Mouse (Mus musculus) cortical plate, adult 2 months (tissue): Measurements from ENCODE around the gene Apoc2. TPM values are rescaled to one million over a fixed set of nuclear protein-coding genes. Genes with fewer than 3 reads are reported as not detected.
A peak's percentile ranks its signal among the peaks of the same experiment; 100 is the strongest.

Experiments used
- H3K27ac ChIP-seq: fragments of 200-500 bp; 2 replicates; pipeline ENCODE4 v1.5.1; 2012; ENCODE audit warnings: low read length, control low read depth, inconsistent platforms; ENCODE audit not compliant: insufficient read depth
- H3K4me1 ChIP-seq: fragments of 200-500 bp; 2 replicates; pipeline ENCODE4 v1.6.1; 2011; ENCODE audit warnings: low read length; ENCODE audit not compliant: control insufficient read depth, insufficient read depth
- H3K4me3 ChIP-seq: fragments of 200-500 bp; 2 replicates; pipeline ENCODE4 v1.5.1; 2011; ENCODE audit warnings: mild to moderate bottlenecking, low read length, control low read depth; ENCODE audit not compliant: insufficient read depth
- CTCF ChIP-seq: fragments of 200-500 bp; IDR thresholded peaks from 2 replicates; pipeline ENCODE4 v1.5.1; 2011; ENCODE audit warnings: mild to moderate bottlenecking, control low read depth, low read length; ENCODE audit not compliant: insufficient read depth; ENCODE audit errors: extremely low read depth
- POLR2A ChIP-seq: fragments of 200-500 bp; IDR thresholded peaks from 2 replicates; pipeline ENCODE4 v1.6.1; 2011; ENCODE audit warnings: mild to moderate bottlenecking, low read length, control low read depth; ENCODE audit not compliant: insufficient read depth; ENCODE audit errors: extremely low read depth
- polyA plus RNA-seq: library from polyadenylated mRNA; depleted of rRNA; stranded (reverse); fragments of >200 nt; gene quantifications from 2 replicates; pipeline ENCODE4 v1.2.3, GENCODE M21; 2012

Gene Apoc2
- polyA plus RNA-seq, 1 experiment: not detected

DNA sequence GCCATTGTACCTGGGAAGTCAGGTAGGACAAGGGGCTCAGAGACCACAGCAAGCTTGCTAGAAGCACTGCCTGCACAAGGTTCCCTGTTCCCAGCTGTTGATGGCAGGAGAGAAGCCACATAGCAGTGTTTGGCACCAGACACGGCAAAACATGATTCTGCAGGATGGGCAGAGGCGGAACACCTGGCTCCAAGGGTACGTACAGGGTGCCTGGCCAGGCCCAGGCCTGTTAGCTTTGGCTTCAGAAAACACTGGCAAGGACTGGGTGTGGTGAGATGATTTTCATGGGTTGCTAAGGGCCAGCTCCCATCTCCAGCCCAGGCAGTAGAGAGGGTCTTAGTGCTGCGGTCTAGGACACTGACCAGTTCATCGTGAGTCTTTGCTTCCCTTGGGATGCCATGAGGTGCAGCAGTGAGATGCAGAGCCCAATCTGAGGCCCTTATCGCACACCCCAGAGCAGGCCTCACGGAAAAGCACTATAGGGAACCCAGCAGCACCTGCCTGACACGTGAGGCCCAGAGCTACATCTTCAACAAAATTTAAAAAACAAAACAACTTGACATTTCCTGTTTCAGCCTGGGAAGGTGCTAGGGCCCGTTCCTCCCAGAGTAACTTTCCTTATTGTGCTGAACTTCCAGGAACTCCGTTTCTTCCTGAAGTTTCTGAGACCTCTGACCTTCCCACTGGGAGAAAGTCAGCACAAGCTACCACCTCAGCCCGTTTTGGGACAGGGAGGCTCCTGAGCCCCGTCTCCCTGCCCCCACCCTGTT, 22.7 kb upstream of the Apoc2 start:
- Histone ChIP-seq H3K4me3 (no peak overlapping the region), H3K27ac (peak overlapping the region; percentile 38; the same call in 1 of the 2 replicates), H3K4me1 (peaks cover 4% of the 10 kb centered on the region; the same call in 1 of the 2 replicates)
- TF ChIP-seq POLR2A: no peak
- TF ChIP-seq CTCF: no peak

DNA sequence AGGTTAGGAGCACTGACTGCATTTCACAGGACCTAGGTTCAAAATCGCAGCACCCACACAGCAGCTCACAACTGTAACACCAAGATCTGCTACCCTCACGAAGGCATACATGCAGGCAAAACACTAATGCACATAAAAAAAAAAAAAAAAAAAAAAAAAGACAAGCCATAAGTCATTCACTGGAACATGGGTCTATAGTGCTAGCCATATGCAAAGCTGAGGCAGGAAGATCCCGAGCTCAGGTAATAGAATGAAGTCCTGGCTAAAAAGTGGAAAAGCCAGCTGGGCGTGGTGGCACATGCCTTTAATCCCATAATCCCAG, 22.0 kb upstream of the Apoc2 start:
- peaks cover 4% of the 10 kb centered on the region; the same call in 1 of the 2 replicates for H3K4me1 ChIP-seq
- no peak overlapping the region for H3K4me3 ChIP-seq
- TF ChIP-seq POLR2A: no peak
- no peak for TF ChIP-seq CTCF
- H3K27ac ChIP-seq: peak overlapping the region; percentile 62; the same call in 1 of the 2 replicates

DNA sequence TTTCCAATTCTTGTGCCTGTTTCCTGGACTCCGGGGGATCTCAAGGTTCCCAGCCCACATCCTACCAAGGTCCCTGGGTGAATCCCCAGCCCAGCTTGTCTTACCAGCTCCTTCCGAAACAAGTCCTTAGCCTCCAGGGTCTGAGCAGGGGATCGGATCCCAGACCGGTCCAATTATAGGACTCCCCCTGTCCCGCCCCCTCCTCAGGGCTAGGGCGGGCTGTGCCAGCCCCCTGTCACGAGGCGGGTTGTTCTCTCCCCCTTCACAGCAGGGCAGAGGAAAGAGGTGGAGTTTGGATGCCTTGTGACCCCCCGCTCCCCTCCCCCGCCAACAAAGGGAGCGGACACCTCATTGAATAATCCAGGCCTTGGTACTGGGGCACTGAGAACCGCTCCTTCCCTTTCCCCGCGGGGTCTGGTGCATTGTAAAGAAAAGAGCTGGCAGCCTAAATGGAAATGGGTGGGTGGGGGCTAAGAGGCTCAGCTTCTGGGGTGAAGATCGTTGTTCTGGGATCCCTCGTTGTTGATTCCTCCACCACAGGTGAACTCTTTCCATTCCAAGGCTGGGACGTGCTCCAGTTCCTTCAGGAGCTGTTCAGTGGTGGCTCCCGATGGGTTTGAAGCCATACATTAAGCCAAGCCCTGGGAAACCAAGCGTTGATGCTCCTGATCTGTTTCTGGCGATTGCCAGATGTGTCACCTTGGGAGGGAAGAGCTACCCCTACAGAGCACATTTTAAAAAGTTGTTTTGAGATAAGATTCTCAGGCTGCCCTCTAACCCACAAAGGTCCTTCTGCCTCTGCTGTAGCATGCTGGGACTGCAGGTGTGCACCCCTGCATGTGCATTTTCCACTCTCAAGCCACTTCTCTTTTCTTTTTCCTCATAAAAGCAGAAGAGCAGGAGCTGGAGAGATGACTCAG, 21.4 kb upstream of the Apoc2 start, which contains the start of gene Apoe:
Gene Apoe (minus strand): TSS at position 282 of the 920 bp plus-strand sequence.
- H3K27ac ChIP-seq: peak within 1 kb of the TSS; percentile 62; the same call in 1 of the 2 replicates
- peak within 1 kb of the TSS; percentile 28 for H3K4me3 ChIP-seq
- peaks cover 4% of the 10 kb centered on the region; the same call in 1 of the 2 replicates for H3K4me1 ChIP-seq
- peak; percentile 83 for TF ChIP-seq POLR2A
- no peak for TF ChIP-seq CTCF

DNA sequence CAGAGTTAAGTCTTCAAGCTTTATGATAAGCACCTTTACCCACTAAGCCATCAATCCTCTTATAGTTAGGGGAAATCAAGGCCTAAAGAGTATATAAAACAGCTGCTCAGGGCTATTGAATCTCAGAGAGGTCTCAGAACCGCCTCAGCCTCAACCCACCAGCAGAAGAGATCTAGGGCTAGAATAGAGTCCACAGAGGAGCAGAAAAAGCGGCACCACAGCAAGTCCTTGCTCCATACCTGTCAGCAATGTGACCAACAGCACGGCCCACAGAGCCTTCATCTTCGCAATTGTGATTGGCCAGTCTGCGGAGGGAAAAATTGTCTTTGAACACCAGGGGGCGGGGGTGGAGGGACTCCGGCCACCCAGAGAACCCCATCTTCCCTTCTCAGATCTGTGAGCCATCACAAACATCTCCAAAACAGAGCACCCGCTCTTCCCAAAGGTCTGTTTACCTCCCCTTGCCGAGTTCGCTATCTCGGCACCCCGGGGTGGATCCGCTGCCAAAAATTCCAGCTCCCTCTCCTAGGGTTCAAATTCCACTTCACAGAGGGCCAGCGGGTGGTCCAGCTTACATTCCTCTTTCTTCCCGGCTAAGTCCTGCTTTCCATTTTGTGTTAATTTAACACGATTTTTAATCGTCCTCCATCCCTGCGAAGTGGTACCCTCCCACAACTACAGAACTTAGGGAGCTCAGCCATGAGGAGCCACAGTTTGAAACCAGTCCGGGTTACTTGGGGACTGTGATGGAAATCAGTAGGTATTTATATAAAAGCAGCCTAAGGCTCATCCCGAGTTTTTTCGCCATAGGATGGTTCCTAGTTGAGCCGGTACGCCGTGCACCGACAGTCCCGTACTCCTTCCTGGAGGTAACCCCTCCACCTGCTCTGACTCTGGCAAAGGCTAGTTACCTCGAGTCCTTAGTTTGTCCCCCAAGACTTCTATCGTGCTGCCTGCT, 20.5 kb upstream of the Apoc2 start:
- Histone ChIP-seq H3K4me3 (peak overlapping the region; percentile 28), H3K27ac (0 out of 2 replicates have a peak overlapping the region, but pooled peaks have one; percentile 9), H3K4me1 (peaks cover 4% of the 10 kb centered on the region; the same call in 1 of the 2 replicates)
- TF ChIP-seq CTCF (no peak), POLR2A (0 out of 2 replicates have a peak, but pooled peaks have one; percentile 20)

DNA sequence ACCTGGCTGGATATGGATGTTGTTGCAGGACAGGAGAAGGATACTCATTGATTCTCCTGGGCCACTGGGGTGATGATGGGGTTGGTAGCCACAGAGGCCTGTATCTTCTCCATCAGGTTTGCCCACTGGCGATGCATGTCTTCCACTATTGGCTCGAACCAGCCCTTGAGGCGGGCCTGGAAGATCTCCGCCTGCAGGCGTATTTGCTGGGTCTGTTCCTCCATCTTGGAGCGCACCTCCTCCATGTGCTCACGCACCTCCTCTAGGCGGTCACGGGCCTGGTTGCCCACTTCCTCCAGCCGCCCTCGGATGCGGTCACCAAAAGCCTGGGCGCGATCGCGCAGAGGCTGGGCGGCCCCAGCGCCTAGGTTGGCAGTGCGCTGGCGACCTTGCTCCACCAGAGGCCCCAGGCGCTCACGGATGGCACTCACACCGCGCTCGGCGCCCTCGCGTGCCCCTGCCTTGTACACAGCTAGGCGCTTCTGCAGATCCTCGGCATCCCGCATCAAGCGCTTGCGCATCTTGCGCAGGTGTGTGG, 18.7 kb upstream of the Apoc2 start:
- H3K4me1 ChIP-seq: peaks cover 4% of the 10 kb centered on the region; the same call in 1 of the 2 replicates
- H3K27ac ChIP-seq: no peak overlapping the region
- TF ChIP-seq CTCF (no peak), POLR2A (no peak)
- peak overlapping the region; percentile 28; the same call in 1 of the 2 replicates for H3K4me3 ChIP-seq

DNA sequence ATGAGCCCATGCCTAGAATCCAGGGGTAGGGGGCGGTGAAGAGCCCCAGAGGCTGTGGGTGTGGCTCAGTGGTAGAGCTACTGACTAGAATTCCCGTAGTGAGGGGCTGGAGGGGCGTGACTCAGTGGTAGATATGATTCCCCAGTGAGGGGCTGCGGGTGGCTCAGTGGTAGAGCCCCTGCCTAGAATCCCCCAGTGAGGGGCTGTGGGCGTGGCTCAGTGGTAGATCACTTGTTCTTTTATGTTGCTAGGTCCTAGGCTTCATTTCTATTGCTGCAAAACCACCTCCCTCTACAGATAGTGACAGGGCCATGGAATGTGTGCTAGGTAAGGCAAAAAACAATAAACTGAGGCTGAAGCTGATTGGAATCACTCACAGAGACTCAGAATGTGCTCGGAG, 18.1 kb upstream of the Apoc2 start:
- TF ChIP-seq POLR2A (no peak), CTCF (no peak)
- no peak overlapping the region for H3K27ac ChIP-seq
- H3K4me1 ChIP-seq: peaks cover 4% of the 10 kb centered on the region; the same call in 1 of the 2 replicates
- peak overlapping the region; percentile 28; the same call in 1 of the 2 replicates for H3K4me3 ChIP-seq

DNA sequence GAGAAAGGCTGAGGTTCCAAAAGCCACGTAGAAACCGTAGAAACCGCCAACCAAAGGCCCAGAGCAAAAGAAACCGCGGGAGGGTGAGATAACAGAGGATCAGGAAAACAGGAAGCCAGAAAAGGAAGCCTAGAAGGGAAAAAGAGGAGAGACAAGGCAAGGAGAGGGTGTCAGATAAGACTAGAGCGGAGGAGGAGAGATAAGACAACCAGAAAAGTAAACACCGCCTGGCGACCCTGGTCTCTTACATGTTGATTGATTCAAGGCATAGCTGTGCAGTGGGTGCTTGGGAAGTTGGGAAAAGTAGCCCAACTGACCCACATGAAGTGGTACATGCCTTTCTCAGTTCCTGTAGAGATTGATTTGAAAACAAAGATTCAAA, 17.5 kb upstream of the Apoc2 start:
- H3K4me1 ChIP-seq: peaks cover 4% of the 10 kb centered on the region; the same call in 1 of the 2 replicates
- no peak overlapping the region for H3K4me3 ChIP-seq
- TF ChIP-seq POLR2A: no peak
- TF ChIP-seq CTCF: no peak
- H3K27ac ChIP-seq: no peak overlapping the region
